Mouse (Mus musculus): ENCODE results near the gene Wipf1.
A peak's percentile ranks its signal among the peaks of the same experiment; 100 is the strongest.

Gene Wipf1

GRCm38 (mm10) chr2:73428803-73429468, 100.6 kb downstream of the Wipf1 start:
- DNase-seq (ENCODE audit: low spot score) = peak; percentile 34

GRCm38 (mm10) chr2:73427293-73427692, 102.2 kb downstream of the Wipf1 start:
- no peak for DNase-seq (ENCODE audit: low spot score)

- DNase-seq (ENCODE audit: low spot score) = no peak
These were observed 103.7 kb downstream of the Wipf1 start for GRCm38 (mm10) chr2:73425822-73426221.

- DNase-seq (ENCODE audit: low spot score) = no peak
These were observed 109.8 kb downstream of the Wipf1 start for GRCm38 (mm10) chr2:73419730-73420129.

GRCm38 (mm10) chr2:73419285-73419684, 110.2 kb downstream of the Wipf1 start:
- DNase-seq (ENCODE audit: low spot score) = no peak

GRCm38 (mm10) chr2:73415892-73416291, 113.6 kb downstream of the Wipf1 start:
- DNase-seq (ENCODE audit: low spot score) = no peak

GRCm38 (mm10) chr2:73410076-73410475, 119.5 kb downstream of the Wipf1 start:
- no peak for DNase-seq (ENCODE audit: low spot score)

GRCm38 (mm10) chr2:73407662-73408061, 121.9 kb downstream of the Wipf1 start:
- DNase-seq (ENCODE audit: low spot score) = no peak

- no peak for DNase-seq (ENCODE audit: low spot score)
These were observed 123.1 kb downstream of the Wipf1 start for GRCm38 (mm10) chr2:73406336-73406915.

- DNase-seq (ENCODE audit: low spot score) = no peak
These were observed 124.6 kb downstream of the Wipf1 start for GRCm38 (mm10) chr2:73404980-73405379.

GRCm38 (mm10) chr2:73404442-73404841, 125.1 kb downstream of the Wipf1 start:
- DNase-seq (ENCODE audit: low spot score) = no peak

- DNase-seq (ENCODE audit: low spot score) = no peak
These were observed 126.0 kb downstream of the Wipf1 start for GRCm38 (mm10) chr2:73403385-73404013.

GRCm38 (mm10) chr2:73401689-73402088, 127.8 kb downstream of the Wipf1 start:
- no peak for DNase-seq (ENCODE audit: low spot score)

GRCm38 (mm10) chr2:73397476-73397875, 132.1 kb downstream of the Wipf1 start:
- DNase-seq (ENCODE audit: low spot score) = no peak

GRCm38 (mm10) chr2:73396828-73397325, 132.7 kb downstream of the Wipf1 start:
- DNase-seq (ENCODE audit: low spot score) = no peak

- DNase-seq (ENCODE audit: low spot score) = no peak
These were observed 134.0 kb downstream of the Wipf1 start for GRCm38 (mm10) chr2:73395516-73395915.

GRCm38 (mm10) chr2:73394476-73394875, 135.1 kb downstream of the Wipf1 start:
- DNase-seq (ENCODE audit: low spot score) = no peak

- DNase-seq (ENCODE audit: low spot score) = no peak
These were observed 136.8 kb downstream of the Wipf1 start for GRCm38 (mm10) chr2:73392772-73393171.

- DNase-seq (ENCODE audit: low spot score) = no peak
These were observed 139.6 kb downstream of the Wipf1 start for GRCm38 (mm10) chr2:73389951-73390350.

- DNase-seq (ENCODE audit: low spot score) = no peak
These were observed 141.7 kb downstream of the Wipf1 start for GRCm38 (mm10) chr2:73387806-73388205.

GRCm38 (mm10) chr2:73386356-73387046, 143.0 kb downstream of the Wipf1 start, which contains the start of gene Gpr155:
Gene Gpr155, minus strand, starts transcription at chr2:73386572.
- peak; percentile 99 for DNase-seq (ENCODE audit: low spot score)

- no peak for DNase-seq (ENCODE audit: low spot score)
These were observed 143.7 kb downstream of the Wipf1 start for GRCm38 (mm10) chr2:73385641-73386355.

Data from testis, postnatal 14 days (tissue).